Mouse (Mus musculus): Measurements from ENCODE around the gene Arhgef15. TPM values are rescaled to one million over a fixed set of nuclear protein-coding genes. Genes with fewer than 3 reads are reported as not detected.

Gene Arhgef15
- 0.19 TPM for polyA plus RNA-seq (2017; shearing (Covaris generic))

GRCm38 (mm10) chr11:68957308-68957707 lies at the start of gene Arhgef15:
Arhgef15 (minus strand) TSS chr11:68957480.

DNA sequence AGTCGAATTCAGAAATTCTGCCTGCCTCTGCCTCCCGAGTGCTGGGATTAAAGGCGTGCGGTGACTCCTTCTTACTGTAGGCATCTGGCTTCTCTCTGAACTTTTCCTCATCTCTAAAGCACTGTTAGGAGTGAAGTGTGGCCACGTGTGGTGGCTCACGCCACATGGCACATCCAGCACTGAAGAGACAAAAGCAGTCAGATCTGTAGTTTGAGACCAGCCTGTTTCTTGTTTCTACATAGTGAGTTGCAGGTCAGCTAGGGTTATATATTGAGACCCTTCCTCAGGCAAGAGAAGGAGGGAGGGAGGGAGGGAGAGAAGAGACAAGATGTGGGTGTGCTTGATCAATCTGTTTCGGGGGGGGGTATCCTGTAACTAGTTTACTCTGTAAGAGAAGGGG lies 17.8 kb upstream of the Arhgef15 start, which contains the start of gene Rangrf:
Rangrf (minus strand) TSS at position 101 of the 400 bp plus-strand sequence.

GRCm38 (mm10) chr11:68967337-68968282 lies 10.3 kb upstream of the Arhgef15 start, which contains the start of gene Slc25a35:
Slc25a35 (plus strand) TSS chr11:68968131.

DNA sequence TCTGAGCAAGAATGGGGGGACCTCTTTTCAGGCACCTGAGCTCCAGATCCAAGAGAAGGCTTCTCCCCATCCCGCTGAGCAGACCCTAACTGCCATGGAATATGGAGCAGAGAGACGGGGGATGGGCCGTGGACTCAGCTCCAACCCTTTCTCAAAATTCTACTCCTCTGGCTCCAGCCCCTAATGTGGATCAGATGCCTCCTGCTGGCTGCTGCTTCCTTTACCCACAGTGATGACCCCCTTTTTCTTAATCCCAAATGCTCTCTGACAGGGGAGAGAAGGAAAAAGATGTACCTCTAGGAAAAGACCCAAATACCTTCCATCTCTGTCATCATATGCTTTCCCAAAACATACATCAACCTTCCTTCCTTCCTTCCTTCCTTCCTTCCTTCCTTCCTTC lies 30.3 kb downstream of the Arhgef15 start, which contains the start of gene Odf4:
Odf4 (minus strand) TSS at position 101 of the 400 bp plus-strand sequence.

DNA sequence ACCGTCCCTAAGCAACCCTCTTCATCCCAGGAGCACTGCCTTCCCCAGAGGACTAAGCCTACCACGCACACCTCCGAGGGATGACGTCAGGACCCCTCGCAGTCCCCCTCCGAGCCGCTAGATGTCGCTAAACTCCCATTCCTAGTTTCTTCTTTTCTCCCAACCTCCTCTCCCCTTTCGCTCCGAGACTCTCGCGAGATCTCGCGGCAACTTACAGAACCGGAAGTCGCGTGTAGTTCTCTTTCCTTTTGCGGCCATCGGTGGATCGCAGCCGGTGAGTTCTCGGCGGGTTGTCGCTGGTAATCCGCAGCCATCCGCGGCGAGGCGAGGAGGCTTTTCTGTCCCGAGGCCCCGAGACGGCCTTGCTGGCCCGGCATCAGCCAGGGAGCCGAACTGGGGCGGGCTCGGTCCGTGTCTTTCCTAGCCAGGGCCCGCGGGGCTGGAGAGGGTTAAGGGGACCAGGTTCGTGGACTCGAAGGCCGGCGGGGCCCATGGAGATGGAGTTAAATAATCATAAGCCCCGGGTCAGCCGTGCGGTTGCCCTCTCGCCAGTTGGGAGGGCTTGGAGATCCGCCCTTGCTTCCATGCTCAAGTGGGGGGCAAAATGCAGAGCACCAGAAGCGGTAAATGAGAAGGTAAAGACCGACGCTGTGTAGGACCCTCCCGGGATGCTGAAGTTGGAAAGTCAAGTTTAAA lies 55.8 kb downstream of the Arhgef15 start, which contains the start of gene Rpl26:
Rpl26 (plus strand) TSS at position 233 of the 696 bp plus-strand sequence.

Other genes with a start within 250 kb of the Arhgef15 start
- gene Ndel1, start 85.6 kb downstream of the Arhgef15 start, polyA plus RNA-seq (2017; shearing (Covaris generic)), result 71.3 TPM
- gene Rnf222, start 68.9 kb downstream of the Arhgef15 start, polyA plus RNA-seq (2017; shearing (Covaris generic)), result not detected
- gene Rpl26, start 55.9 kb downstream of the Arhgef15 start, polyA plus RNA-seq (2017; shearing (Covaris generic)), result 1,177 TPM
- gene Odf4, start 30.4 kb downstream of the Arhgef15 start, polyA plus RNA-seq (2017; shearing (Covaris generic)), result not detected
- gene Slc25a35, start 10.7 kb upstream of the Arhgef15 start, polyA plus RNA-seq (2017; shearing (Covaris generic)), result 13.3 TPM
- gene Rangrf, start 17.7 kb upstream of the Arhgef15 start, polyA plus RNA-seq (2017; shearing (Covaris generic)), result 29.9 TPM
- 5.6 TPM for gene Pfas, start 51.0 kb upstream of the Arhgef15 start, polyA plus RNA-seq (2017; shearing (Covaris generic))
- gene Ctc1, start 58.4 kb upstream of the Arhgef15 start, polyA plus RNA-seq (2017; shearing (Covaris generic)), result 23.3 TPM
- 6.8 TPM for gene Aurkb, start 88.2 kb upstream of the Arhgef15 start, polyA plus RNA-seq (2017; shearing (Covaris generic))
- gene Borcs6, start 102.2 kb upstream of the Arhgef15 start, polyA plus RNA-seq (2017; shearing (Covaris generic)), result 4.2 TPM
- 3.3 TPM for gene Tmem107, start 113.3 kb upstream of the Arhgef15 start, polyA plus RNA-seq (2017; shearing (Covaris generic))
- gene Vamp2, start 131.0 kb upstream of the Arhgef15 start, polyA plus RNA-seq (2017; shearing (Covaris generic)), result 36.7 TPM
- gene Per1, start 137.7 kb upstream of the Arhgef15 start, polyA plus RNA-seq (2017; shearing (Covaris generic)), result 14.7 TPM
- not detected for gene Hes7, start 162.9 kb upstream of the Arhgef15 start, polyA plus RNA-seq (2017; shearing (Covaris generic))
- gene 9130213A22Rik, start 165.1 kb upstream of the Arhgef15 start, polyA plus RNA-seq (2017; shearing (Covaris generic)), result not detected
- 0.46 TPM for gene Aloxe3, start 168.4 kb upstream of the Arhgef15 start, polyA plus RNA-seq (2017; shearing (Covaris generic))
- not detected for gene Alox12b, start 199.5 kb upstream of the Arhgef15 start, polyA plus RNA-seq (2017; shearing (Covaris generic))
- gene Alox8, start 240.4 kb upstream of the Arhgef15 start, polyA plus RNA-seq (2017; shearing (Covaris generic)), result 7.9 TPM